Mouse (Mus musculus) thymus, adult 2 months (tissue): ENCODE results near the gene Arhgap20.

Experiments
- CTCF ChIP-seq: fragments of 200-500 bp; IDR thresholded peaks from 2 replicates; pipeline ENCODE4 v1.5.1; 2012; ENCODE audit warnings: mild to moderate bottlenecking, control low read depth, low read length, moderate library complexity, borderline replicate concordance; ENCODE audit not compliant: control insufficient read depth, poor library complexity, insufficient read depth; ENCODE audit errors: extremely low read depth
- POLR2A ChIP-seq: fragments of 200-500 bp; IDR thresholded peaks from 2 replicates; pipeline ENCODE4 v1.6.1; 2012; ENCODE audit warnings: mild to moderate bottlenecking, low read length, control low read depth, moderate library complexity; ENCODE audit not compliant: control insufficient read depth, poor library complexity, insufficient read depth; ENCODE audit errors: extremely low read depth

GRCm38 (mm10) chr9:51869056-51869455 is 103.9 kb downstream of the Arhgap20 start:
- no peak for TF ChIP-seq CTCF
- no peak for TF ChIP-seq POLR2A
